Mouse (Mus musculus): ENCODE measurements at regions not wholly inside any gene's neighbourhood (a gene's known extent, or its start where the extent isn't known, plus 50 kb on each side); places are given as distances from the start of the nearest gene placed in this dataset.

GRCm38 (mm10) chr9:59232682-59233081 is 58.7 kb upstream of the Adpgk start:
- Histone ChIP-seq H3K27me3 (replicated peaks) (no peaks in the 10 kb centered on the region), H3K9me3 (no peaks in the 10 kb centered on the region), H3K36me3 (replicated peaks) (no peaks in the 10 kb centered on the region), H3K4me3 (no peak overlapping the region), H3K27ac (no peak overlapping the region), H3K4me1 (no peaks in the 10 kb centered on the region), H3K4me2 (no peak overlapping the region), H3K9ac (no peak overlapping the region)
- WGBS, result 66% methylated on average over 3 of the region's 3 CpGs
- no peak for ATAC-seq (replicated peaks)

- ATAC-seq (replicated peaks), result no peak
- Histone ChIP-seq H3K9ac (no peak overlapping the region), H3K27me3 (replicated peaks) (no peaks in the 10 kb centered on the region), H3K4me1 (no peaks in the 10 kb centered on the region), H3K4me3 (no peak overlapping the region), H3K9me3 (no peaks in the 10 kb centered on the region), H3K4me2 (no peak overlapping the region), H3K27ac (no peak overlapping the region), H3K36me3 (replicated peaks) (no peaks in the 10 kb centered on the region)
- 76% methylated on average over 7 of the region's 7 CpGs for WGBS
Observed at GRCm38 (mm10) chr9:59231947-59232346, 59.4 kb upstream of the Adpgk start.

GRCm38 (mm10) chr9:59231186-59231585 is 60.2 kb upstream of the Adpgk start:
- no peak for ATAC-seq (replicated peaks)
- Histone ChIP-seq H3K36me3 (replicated peaks) (no peaks in the 10 kb centered on the region), H3K4me1 (no peaks in the 10 kb centered on the region), H3K27me3 (replicated peaks) (no peaks in the 10 kb centered on the region), H3K9ac (no peak overlapping the region), H3K4me2 (no peak overlapping the region), H3K27ac (no peak overlapping the region), H3K9me3 (no peaks in the 10 kb centered on the region), H3K4me3 (no peak overlapping the region)
- 68% methylated on average over 5 of the region's 5 CpGs for WGBS

- WGBS, result 92% methylated on average over 5 of the region's 5 CpGs
- H3K36me3 ChIP-seq (replicated peaks), result no peaks in the 10 kb centered on the region
- H3K9ac ChIP-seq, result no peak overlapping the region
- H3K4me3 ChIP-seq, result no peak overlapping the region
- no peaks in the 10 kb centered on the region for H3K27me3 ChIP-seq (replicated peaks)
- no peaks in the 10 kb centered on the region for H3K9me3 ChIP-seq
- no peak overlapping the region for H3K27ac ChIP-seq
- no peaks in the 10 kb centered on the region for H3K4me1 ChIP-seq
- ATAC-seq (replicated peaks), result no peak
- no peak overlapping the region for H3K4me2 ChIP-seq
Observed at GRCm38 (mm10) chr9:59230161-59230560, 61.2 kb upstream of the Adpgk start.

GRCm38 (mm10) chr9:59227948-59228347 is 63.4 kb upstream of the Adpgk start:
- WGBS, result 84% methylated on average over 4 of the region's 4 CpGs
- H3K9me3 ChIP-seq, result no peaks in the 10 kb centered on the region
- no peaks in the 10 kb centered on the region for H3K27me3 ChIP-seq (replicated peaks)
- H3K4me1 ChIP-seq, result no peaks in the 10 kb centered on the region
- no peak overlapping the region for H3K9ac ChIP-seq
- no peak overlapping the region for H3K27ac ChIP-seq
- no peak overlapping the region for H3K4me2 ChIP-seq
- H3K4me3 ChIP-seq, result no peak overlapping the region
- H3K36me3 ChIP-seq (replicated peaks), result no peaks in the 10 kb centered on the region
- ATAC-seq (replicated peaks), result no peak

- H3K9ac ChIP-seq, result no peak overlapping the region
- WGBS, result 82% methylated on average over 4 of the region's 4 CpGs
- H3K4me2 ChIP-seq, result no peak overlapping the region
- no peak overlapping the region for H3K27ac ChIP-seq
- no peak overlapping the region for H3K4me3 ChIP-seq
- H3K4me1 ChIP-seq, result no peaks in the 10 kb centered on the region
- H3K36me3 ChIP-seq (replicated peaks), result no peaks in the 10 kb centered on the region
- H3K9me3 ChIP-seq, result no peaks in the 10 kb centered on the region
- ATAC-seq (replicated peaks), result no peak
- H3K27me3 ChIP-seq (replicated peaks), result no peaks in the 10 kb centered on the region
Observed at GRCm38 (mm10) chr9:59226361-59226760, 65.0 kb upstream of the Adpgk start.

- H3K9me3 ChIP-seq, result no peaks in the 10 kb centered on the region
- no peak overlapping the region for H3K27ac ChIP-seq
- no peaks in the 10 kb centered on the region for H3K27me3 ChIP-seq (replicated peaks)
- no peaks in the 10 kb centered on the region for H3K36me3 ChIP-seq (replicated peaks)
- H3K9ac ChIP-seq, result no peak overlapping the region
- no peak overlapping the region for H3K4me2 ChIP-seq
- 89% methylated on average over 4 of the region's 4 CpGs for whole genome bisulfite sequencing
- H3K4me3 ChIP-seq, result no peak overlapping the region
- H3K4me1 ChIP-seq, result no peaks in the 10 kb centered on the region
- no peak for ATAC-seq (replicated peaks)
Observed at GRCm38 (mm10) chr9:59219277-59219676, 72.1 kb upstream of the Adpgk start.

GRCm38 (mm10) chr9:59202654-59203514 is 88.5 kb upstream of the Adpgk start:
- H3K4me2 ChIP-seq, result no peak overlapping the region
- no peak for ATAC-seq (replicated peaks)
- no peak overlapping the region for H3K9ac ChIP-seq
- no peaks in the 10 kb centered on the region for H3K36me3 ChIP-seq (replicated peaks)
- 78% methylated on average over 15 of the region's 15 CpGs for WGBS
- H3K27me3 ChIP-seq (replicated peaks), result no peaks in the 10 kb centered on the region
- no peak overlapping the region for H3K4me3 ChIP-seq
- H3K9me3 ChIP-seq, result no peaks in the 10 kb centered on the region
- no peaks in the 10 kb centered on the region for H3K4me1 ChIP-seq
- no peak overlapping the region for H3K27ac ChIP-seq

GRCm38 (mm10) chr9:59199495-59200196 is 91.7 kb upstream of the Adpgk start:
- Histone ChIP-seq H3K4me3 (no peak overlapping the region), H3K36me3 (replicated peaks) (no peaks in the 10 kb centered on the region), H3K4me2 (no peak overlapping the region), H3K9ac (no peak overlapping the region), H3K9me3 (no peaks in the 10 kb centered on the region), H3K4me1 (no peaks in the 10 kb centered on the region), H3K27me3 (replicated peaks) (no peaks in the 10 kb centered on the region), H3K27ac (no peak overlapping the region)
- WGBS, result 72% methylated on average over 19 of the region's 19 CpGs
- no peak for ATAC-seq (replicated peaks)

- no peak for ATAC-seq (replicated peaks)
Observed at GRCm38 (mm10) chr9:59198221-59198875, 93.0 kb upstream of the Adpgk start.

GRCm38 (mm10) chr9:59197506-59197905 is 93.9 kb upstream of the Adpgk start:
- Histone ChIP-seq H3K4me3 (no peak overlapping the region), H3K36me3 (replicated peaks) (no peaks in the 10 kb centered on the region), H3K4me1 (no peaks in the 10 kb centered on the region), H3K9ac (no peak overlapping the region), H3K27me3 (replicated peaks) (no peaks in the 10 kb centered on the region), H3K9me3 (no peaks in the 10 kb centered on the region), H3K4me2 (no peak overlapping the region), H3K27ac (no peak overlapping the region)
- ATAC-seq (replicated peaks), result no peak
- WGBS, result 77% methylated on average over 12 of the region's 12 CpGs

More at GRCm38 (mm10) chr9:59198221-59198875, 93.0 kb upstream of the Adpgk start:
- Histone ChIP-seq H3K36me3 (replicated peaks) (no peaks in the 10 kb centered on the region), H3K4me3 (no peak overlapping the region), H3K4me1 (no peaks in the 10 kb centered on the region), H3K4me2 (no peak overlapping the region), H3K27me3 (replicated peaks) (no peaks in the 10 kb centered on the region), H3K27ac (no peak overlapping the region), H3K9me3 (no peaks in the 10 kb centered on the region), H3K9ac (no peak overlapping the region)
- 67% methylated on average over 6 of the region's 6 CpGs for WGBS

- Histone ChIP-seq H3K4me3 (no peak overlapping the region), H3K27me3 (replicated peaks) (no peaks in the 10 kb centered on the region), H3K4me1 (no peaks in the 10 kb centered on the region), H3K9me3 (no peaks in the 10 kb centered on the region), H3K9ac (no peak overlapping the region), H3K36me3 (replicated peaks) (no peaks in the 10 kb centered on the region), H3K4me2 (no peak overlapping the region), H3K27ac (no peak overlapping the region)
- WGBS, result 89% methylated on average over 11 of the region's 11 CpGs
- ATAC-seq (replicated peaks), result no peak
Observed at GRCm38 (mm10) chr9:59193971-59194370, 97.4 kb upstream of the Adpgk start.

All from midbrain, embryonic 15.5 days (tissue).